Mouse (Mus musculus) CH12.LX (cell line): ENCODE results near the gene Zfp444.

Experiments
- CHD1 ChIP-seq: IDR thresholded peaks from 2 replicates; pipeline ENCODE4 v1.6.1; 2012; ENCODE audit warnings: low read depth, low read length, improper control_type of control experiment, inconsistent platforms
- CTCF ChIP-seq, 2 experiments: IDR thresholded peaks in 1 of 2; conservative IDR thresholded peaks in 1 of 2; 2 replicates each; pipeline ENCODE4 v1.5.1; 2011 to 2012; ENCODE audit warnings: low read depth in 2 of 2, low read length in 2 of 2, improper control_type of control experiment in 1 of 2, inconsistent platforms in 1 of 2, mild to moderate bottlenecking in 1 of 2, moderate library complexity in 1 of 2
- E2F4 ChIP-seq: IDR thresholded peaks from 2 replicates; pipeline ENCODE4 v1.6.1; 2011; ENCODE audit warnings: low read depth, low read length, improper control_type of control experiment; ENCODE audit not compliant: insufficient replicate concordance
- ETS1 ChIP-seq: conservative IDR thresholded peaks from 2 replicates; pipeline ENCODE4 v1.6.1; 2012; ENCODE audit warnings: low read depth, mild to moderate bottlenecking, inconsistent platforms, low read length, improper control_type of control experiment, moderate library complexity
- JUND ChIP-seq: conservative IDR thresholded peaks from 2 replicates; pipeline ENCODE4 v1.6.1; 2011; ENCODE audit warnings: low read depth, low read length, improper control_type of control experiment
- PAX5 ChIP-seq: IDR thresholded peaks from 2 replicates; pipeline ENCODE4 v1.6.1; 2012; ENCODE audit warnings: low read length, inconsistent platforms, mixed read lengths
- POLR2A ChIP-seq: IDR thresholded peaks from 2 replicates; pipeline ENCODE4 v1.6.1; 2011; ENCODE audit warnings: low read depth, mild to moderate bottlenecking, improper control_type of control experiment, low read length

- no peak for TF ChIP-seq JUND
- TF ChIP-seq POLR2A = no peak
- TF ChIP-seq CHD1 = no peak
- TF ChIP-seq ETS1 = no peak
- no peak for TF ChIP-seq PAX5
- TF ChIP-seq E2F4 = no peak
- no peak for TF ChIP-seq CTCF (conservative IDR thresholded peaks at IDR 0.05 in 1 of 2, IDR thresholded peaks at IDR 0.05 in 1 of 2; ENCODE audit: low read depth in 2 of 2, low read length in 2 of 2)
Measured at GRCm38 (mm10) chr7:6182882-6183281, 10.9 kb downstream of the Zfp444 start.
